Mouse (Mus musculus): ENCODE data around the gene Efhd2. TPM values are rescaled to one million over a fixed set of nuclear protein-coding genes. Genes with fewer than 3 reads are reported as not detected.

Gene Efhd2
- polyA plus RNA-seq, 1 experiment from 2014 or later: 108 TPM

GRCm38 (mm10) chr4:141857422-141857930, 17.2 kb downstream of the Efhd2 start:
- Histone ChIP-seq H3K27ac (ENCODE audit: low read length) (peak overlapping the region; percentile 70), H3K9ac (ENCODE audit: low read length) (peak overlapping the region; percentile 43; the same call in 1 of the 2 replicates), H3K27me3 (ENCODE audit: control insufficient read depth, insufficient read depth, low read length) (no peaks in the 10 kb centered on the region), H3K4me1 (ENCODE audit: control insufficient read depth, insufficient read depth, low read length) (peaks cover 6% of the 10 kb centered on the region), H3K9me3 (replicated peaks; ENCODE audit: control insufficient read depth, low read length) (no peaks in the 10 kb centered on the region), H3K4me3 (replicated peaks; ENCODE audit: low read length) (no peak overlapping the region), H3K4me2 (ENCODE audit: low read depth, low read length) (0 out of 2 replicates have a peak overlapping the region, but pooled peaks have one; percentile 9), H3K36me3 (ENCODE audit: control insufficient read depth, insufficient read depth, low read length) (peaks cover 9% of the 10 kb centered on the region)
- ATAC-seq (ENCODE audit: insufficient read depth, low FRiP score): peak; percentile 45
- WGBS: 12% methylated on average over 10 of the region's 10 CpGs

GRCm38 (mm10) chr4:141853437-141853836, 21.3 kb downstream of the Efhd2 start:
- ATAC-seq (ENCODE audit: insufficient read depth, low FRiP score): no peak
- no peaks in the 10 kb centered on the region for H3K36me3 ChIP-seq (ENCODE audit: control insufficient read depth, insufficient read depth, low read length)
- 82% methylated on average over 9 of the region's 9 CpGs for WGBS
- peaks cover 6% of the 10 kb centered on the region for H3K4me1 ChIP-seq (ENCODE audit: control insufficient read depth, insufficient read depth, low read length)
- H3K4me3 ChIP-seq (replicated peaks; ENCODE audit: low read length): no peak overlapping the region
- no peak overlapping the region for H3K9ac ChIP-seq (ENCODE audit: low read length)
- no peak overlapping the region for H3K27ac ChIP-seq (ENCODE audit: low read length)
- no peak overlapping the region for H3K4me2 ChIP-seq (ENCODE audit: low read depth, low read length)
- H3K27me3 ChIP-seq (ENCODE audit: control insufficient read depth, insufficient read depth, low read length): no peaks in the 10 kb centered on the region
- no peaks in the 10 kb centered on the region for H3K9me3 ChIP-seq (replicated peaks; ENCODE audit: control insufficient read depth, low read length)

GRCm38 (mm10) chr4:141845999-141846398, 28.7 kb downstream of the Efhd2 start, which contains the start of gene Ctrc:
TSS of gene Ctrc (minus strand) at chr4:141846359.
- Histone ChIP-seq H3K9me3 (replicated peaks; ENCODE audit: control insufficient read depth, low read length) (no peaks in the 10 kb centered on the region), H3K4me1 (ENCODE audit: control insufficient read depth, insufficient read depth, low read length) (no peaks in the 10 kb centered on the region), H3K4me2 (ENCODE audit: low read depth, low read length) (no peak within 1 kb of the TSS), H3K4me3 (replicated peaks; ENCODE audit: low read length) (no peak within 1 kb of the TSS), H3K36me3 (ENCODE audit: control insufficient read depth, insufficient read depth, low read length) (no peaks in the 10 kb centered on the region), H3K27me3 (ENCODE audit: control insufficient read depth, insufficient read depth, low read length) (no peaks in the 10 kb centered on the region), H3K9ac (ENCODE audit: low read length) (no peak within 1 kb of the TSS), H3K27ac (ENCODE audit: low read length) (no peak within 1 kb of the TSS)
- ATAC-seq (ENCODE audit: insufficient read depth, low FRiP score): no peak
- 73% methylated on average over 6 of the region's 6 CpGs for WGBS

GRCm38 (mm10) chr4:141834536-141835095, 40.1 kb downstream of the Efhd2 start:
- Histone ChIP-seq H3K27ac (ENCODE audit: low read length) (no peak overlapping the region), H3K4me2 (ENCODE audit: low read depth, low read length) (no peak overlapping the region), H3K4me1 (ENCODE audit: control insufficient read depth, insufficient read depth, low read length) (no peaks in the 10 kb centered on the region; the same call in 1 of the 2 replicates), H3K27me3 (ENCODE audit: control insufficient read depth, insufficient read depth, low read length) (no peaks in the 10 kb centered on the region), H3K9me3 (replicated peaks; ENCODE audit: control insufficient read depth, low read length) (no peaks in the 10 kb centered on the region), H3K9ac (ENCODE audit: low read length) (no peak overlapping the region), H3K4me3 (replicated peaks; ENCODE audit: low read length) (no peak overlapping the region), H3K36me3 (ENCODE audit: control insufficient read depth, insufficient read depth, low read length) (no peaks in the 10 kb centered on the region)
- WGBS: 47% methylated on average over 5 of the region's 5 CpGs
- ATAC-seq (ENCODE audit: insufficient read depth, low FRiP score): no peak

DNA sequence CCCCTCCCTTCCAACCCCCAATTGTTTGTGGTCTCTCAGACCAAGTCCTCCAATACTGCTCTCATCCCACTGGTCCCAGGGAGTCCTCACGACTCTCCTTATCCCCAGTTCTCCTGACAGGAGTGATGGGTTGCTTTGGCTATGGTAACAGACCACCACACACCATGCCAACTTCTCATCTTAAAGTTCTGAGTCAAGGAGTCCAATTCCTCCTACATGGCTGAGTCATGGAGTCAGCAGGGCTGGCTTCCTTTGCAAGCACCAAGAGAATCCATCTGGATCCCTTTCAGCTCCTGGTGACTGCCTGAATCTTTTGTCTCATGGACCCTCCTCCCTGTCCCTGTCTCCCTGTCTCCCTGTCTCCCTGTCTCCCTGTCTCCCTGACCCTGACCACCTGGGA, 40.8 kb downstream of the Efhd2 start:
- no peaks in the 10 kb centered on the region for H3K9me3 ChIP-seq (replicated peaks; ENCODE audit: control insufficient read depth, low read length)

DNA sequence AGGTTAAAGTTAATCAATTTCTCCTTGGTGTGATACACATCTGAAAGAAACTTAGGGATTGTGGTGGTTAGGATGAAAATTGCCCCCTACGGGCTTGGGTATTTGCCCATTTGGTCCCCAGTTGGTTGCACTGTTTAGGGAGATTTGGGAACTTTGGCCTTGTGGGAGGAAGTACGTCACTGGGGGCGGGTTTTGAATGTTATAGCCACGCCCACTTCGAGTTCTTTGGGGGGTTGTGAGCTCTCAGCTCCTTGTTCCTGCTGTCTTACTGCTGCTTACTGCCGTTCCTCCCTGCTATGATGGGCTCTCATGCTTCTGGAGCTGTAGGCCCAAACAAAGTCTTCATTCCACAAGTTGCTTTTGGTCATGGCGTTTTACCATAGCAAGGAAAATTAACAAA, 43.4 kb downstream of the Efhd2 start:
- 77% methylated on average over 7 of the region's 7 CpGs for whole genome bisulfite sequencing
- H3K4me3 ChIP-seq (replicated peaks; ENCODE audit: low read length): no peak overlapping the region
- no peaks in the 10 kb centered on the region for H3K36me3 ChIP-seq (ENCODE audit: control insufficient read depth, insufficient read depth, low read length)
- H3K4me1 ChIP-seq (ENCODE audit: control insufficient read depth, insufficient read depth, low read length): no peaks in the 10 kb centered on the region; the same call in 1 of the 2 replicates
- H3K9ac ChIP-seq (ENCODE audit: low read length): no peak overlapping the region
- H3K4me2 ChIP-seq (ENCODE audit: low read depth, low read length): no peak overlapping the region
- H3K9me3 ChIP-seq (replicated peaks; ENCODE audit: control insufficient read depth, low read length): no peaks in the 10 kb centered on the region
- no peak for ATAC-seq (ENCODE audit: insufficient read depth, low FRiP score)
- H3K27ac ChIP-seq (ENCODE audit: low read length): no peak overlapping the region
- H3K27me3 ChIP-seq (ENCODE audit: control insufficient read depth, insufficient read depth, low read length): no peaks in the 10 kb centered on the region

More for the DNA sequence above, 40.8 kb downstream of the Efhd2 start:
- no peak overlapping the region for H3K4me2 ChIP-seq (ENCODE audit: low read depth, low read length)
- H3K27ac ChIP-seq (ENCODE audit: low read length): no peak overlapping the region
- H3K4me3 ChIP-seq (replicated peaks; ENCODE audit: low read length): no peak overlapping the region
- no peaks in the 10 kb centered on the region for H3K36me3 ChIP-seq (ENCODE audit: control insufficient read depth, insufficient read depth, low read length)
- H3K4me1 ChIP-seq (ENCODE audit: control insufficient read depth, insufficient read depth, low read length): no peaks in the 10 kb centered on the region; the same call in 1 of the 2 replicates
- 42% methylated on average over 1 of the region's 1 CpGs for WGBS
- no peaks in the 10 kb centered on the region for H3K27me3 ChIP-seq (ENCODE audit: control insufficient read depth, insufficient read depth, low read length)
- no peak overlapping the region for H3K9ac ChIP-seq (ENCODE audit: low read length)
- no peak for ATAC-seq (ENCODE audit: insufficient read depth, low FRiP score)

GRCm38 (mm10) chr4:141830381-141830780, 44.3 kb downstream of the Efhd2 start:
- Histone ChIP-seq H3K4me1 (ENCODE audit: control insufficient read depth, insufficient read depth, low read length) (no peaks in the 10 kb centered on the region; the same call in 1 of the 2 replicates), H3K36me3 (ENCODE audit: control insufficient read depth, insufficient read depth, low read length) (no peaks in the 10 kb centered on the region), H3K27ac (ENCODE audit: low read length) (no peak overlapping the region), H3K27me3 (ENCODE audit: control insufficient read depth, insufficient read depth, low read length) (no peaks in the 10 kb centered on the region), H3K4me3 (replicated peaks; ENCODE audit: low read length) (no peak overlapping the region), H3K9me3 (replicated peaks; ENCODE audit: control insufficient read depth, low read length) (no peaks in the 10 kb centered on the region), H3K9ac (ENCODE audit: low read length) (no peak overlapping the region), H3K4me2 (ENCODE audit: low read depth, low read length) (no peak overlapping the region)
- WGBS: 54% methylated on average over 11 of the region's 11 CpGs
- no peak for ATAC-seq (ENCODE audit: insufficient read depth, low FRiP score)

- 62% methylated on average over 4 of the region's 4 CpGs for WGBS
- 0 out of 2 replicates have a peak overlapping the region, but pooled peaks have one; percentile 5 for H3K27ac ChIP-seq (ENCODE audit: low read length)
These were observed 46.5 kb downstream of the Efhd2 start for GRCm38 (mm10) chr4:141828177-141828576.

GRCm38 (mm10) chr4:141827401-141827800, 47.3 kb downstream of the Efhd2 start:
- no peaks in the 10 kb centered on the region for H3K9me3 ChIP-seq (replicated peaks; ENCODE audit: control insufficient read depth, low read length)
- WGBS: 92% methylated on average over 2 of the region's 2 CpGs
- no peak overlapping the region for H3K9ac ChIP-seq (ENCODE audit: low read length)
- H3K27me3 ChIP-seq (ENCODE audit: control insufficient read depth, insufficient read depth, low read length): no peaks in the 10 kb centered on the region
- no peaks in the 10 kb centered on the region for H3K4me1 ChIP-seq (ENCODE audit: control insufficient read depth, insufficient read depth, low read length)
- no peaks in the 10 kb centered on the region for H3K36me3 ChIP-seq (ENCODE audit: control insufficient read depth, insufficient read depth, low read length)
- no peak overlapping the region for H3K4me3 ChIP-seq (replicated peaks; ENCODE audit: low read length)
- ATAC-seq (ENCODE audit: insufficient read depth, low FRiP score): no peak
- no peak overlapping the region for H3K4me2 ChIP-seq (ENCODE audit: low read depth, low read length)
- 0 out of 2 replicates have a peak overlapping the region, but pooled peaks have one; percentile 5 for H3K27ac ChIP-seq (ENCODE audit: low read length)

More at GRCm38 (mm10) chr4:141828177-141828576, 46.5 kb downstream of the Efhd2 start:
- ATAC-seq (ENCODE audit: insufficient read depth, low FRiP score): peak; percentile 47; the same call in 1 of the 2 replicates
- no peaks in the 10 kb centered on the region for H3K36me3 ChIP-seq (ENCODE audit: control insufficient read depth, insufficient read depth, low read length)
- H3K27me3 ChIP-seq (ENCODE audit: control insufficient read depth, insufficient read depth, low read length): no peaks in the 10 kb centered on the region
- no peak overlapping the region for H3K4me3 ChIP-seq (replicated peaks; ENCODE audit: low read length)
- H3K9me3 ChIP-seq (replicated peaks; ENCODE audit: control insufficient read depth, low read length): no peaks in the 10 kb centered on the region
- H3K9ac ChIP-seq (ENCODE audit: low read length): no peak overlapping the region
- no peak overlapping the region for H3K4me2 ChIP-seq (ENCODE audit: low read depth, low read length)
- no peaks in the 10 kb centered on the region for H3K4me1 ChIP-seq (ENCODE audit: control insufficient read depth, insufficient read depth, low read length)

Measured in stomach, embryonic 16.5 days (tissue).